Mouse (Mus musculus): Measurements from ENCODE around the gene Cdk15. TPM values are rescaled to one million over a fixed set of nuclear protein-coding genes. Genes with fewer than 3 reads are reported as not detected.

Gene Cdk15
- polyA plus RNA-seq (2012; rRNA removed): 0.50 and 0.67 TPM in 2 replicates

- DNase-seq (ENCODE audit: extremely low spot score in 1 of 2, low spot score in 1 of 2): no peak
Measured at GRCm38 (mm10) chr1:59256751-59257231, at the start of gene Cdk15. TSS of gene Cdk15 (plus strand) at chr1:59256906.

- DNase-seq (ENCODE audit: extremely low spot score in 1 of 2, low spot score in 1 of 2): no peak
Measured at GRCm38 (mm10) chr1:59208331-59208730, 48.4 kb upstream of the Cdk15 start.

- DNase-seq (ENCODE audit: extremely low spot score in 1 of 2, low spot score in 1 of 2): no peak
Measured at GRCm38 (mm10) chr1:59211651-59212050, 45.1 kb upstream of the Cdk15 start.

GRCm38 (mm10) chr1:59212076-59212779 is 44.5 kb upstream of the Cdk15 start:
- DNase-seq (ENCODE audit: extremely low spot score in 1 of 2, low spot score in 1 of 2): no peak

GRCm38 (mm10) chr1:59212951-59213350 is 43.8 kb upstream of the Cdk15 start:
- no peak for DNase-seq (ENCODE audit: extremely low spot score in 1 of 2, low spot score in 1 of 2)

- no peak for DNase-seq (ENCODE audit: extremely low spot score in 1 of 2, low spot score in 1 of 2)
Measured at GRCm38 (mm10) chr1:59215446-59215845, 41.3 kb upstream of the Cdk15 start.

- no peak for DNase-seq (ENCODE audit: extremely low spot score in 1 of 2, low spot score in 1 of 2)
Measured at GRCm38 (mm10) chr1:59220371-59220770, 36.3 kb upstream of the Cdk15 start.

- no peak for DNase-seq (ENCODE audit: extremely low spot score in 1 of 2, low spot score in 1 of 2)
Measured at GRCm38 (mm10) chr1:59221591-59221990, 35.1 kb upstream of the Cdk15 start.

- DNase-seq (ENCODE audit: extremely low spot score in 1 of 2, low spot score in 1 of 2): no peak
Measured at GRCm38 (mm10) chr1:59222101-59222825, 34.4 kb upstream of the Cdk15 start.

- DNase-seq (ENCODE audit: extremely low spot score in 1 of 2, low spot score in 1 of 2): no peak
Measured at GRCm38 (mm10) chr1:59228552-59228951, 28.2 kb upstream of the Cdk15 start.

GRCm38 (mm10) chr1:59229187-59229586 is 27.5 kb upstream of the Cdk15 start:
- no peak for DNase-seq (ENCODE audit: extremely low spot score in 1 of 2, low spot score in 1 of 2)

- peak; percentile 96 to 100 for DNase-seq (ENCODE audit: extremely low spot score in 1 of 2, low spot score in 1 of 2)
Measured at GRCm38 (mm10) chr1:59236856-59237441, 19.8 kb upstream of the Cdk15 start, which contains the start of gene Als2. TSS of gene Als2 (minus strand) at chr1:59237231.

GRCm38 (mm10) chr1:59237614-59238211 is 19.0 kb upstream of the Cdk15 start:
- DNase-seq (ENCODE audit: extremely low spot score in 1 of 2, low spot score in 1 of 2): peak; percentile 53 to 80

- DNase-seq (ENCODE audit: extremely low spot score in 1 of 2, low spot score in 1 of 2): no peak
Measured at GRCm38 (mm10) chr1:59243770-59244169, 12.9 kb upstream of the Cdk15 start.

- peak in 1 of 2 experiments; percentile 61 for DNase-seq (ENCODE audit: extremely low spot score in 1 of 2, low spot score in 1 of 2)
Measured at GRCm38 (mm10) chr1:59247602-59248001, 9.1 kb upstream of the Cdk15 start.

GRCm38 (mm10) chr1:59252762-59253161 is 3.9 kb upstream of the Cdk15 start:
- DNase-seq (ENCODE audit: extremely low spot score in 1 of 2, low spot score in 1 of 2): no peak

GRCm38 (mm10) chr1:59253301-59253909 is 3.3 kb upstream of the Cdk15 start:
- DNase-seq (ENCODE audit: extremely low spot score in 1 of 2, low spot score in 1 of 2): no peak

- no peak for DNase-seq (ENCODE audit: extremely low spot score in 1 of 2, low spot score in 1 of 2)
Measured at GRCm38 (mm10) chr1:59257736-59258135, 1.0 kb downstream of the Cdk15 start.

GRCm38 (mm10) chr1:59268931-59269330 is 12.2 kb downstream of the Cdk15 start:
- no peak for DNase-seq (ENCODE audit: extremely low spot score in 1 of 2, low spot score in 1 of 2)

GRCm38 (mm10) chr1:59269466-59269865 is 12.8 kb downstream of the Cdk15 start:
- no peak for DNase-seq (ENCODE audit: extremely low spot score in 1 of 2, low spot score in 1 of 2)
